Mouse (Mus musculus) E14TG2a.4 (cell line): ENCODE data around the gene Adora2a.

ENCODE experiments used
- CTCF ChIP-seq: conservative IDR thresholded peaks from 2 replicates; pipeline ENCODE4 v1.5.1; 2014; ENCODE audit warnings: low read length
- POU5F1 ChIP-seq: IDR thresholded peaks from 2 replicates; pipeline ENCODE4 v1.6.1; 2014; ENCODE audit warnings: low read length, borderline replicate concordance

GRCm38 (mm10) chr10:75318206-75318605 lies 1.5 kb downstream of the Adora2a start:
- TF ChIP-seq CTCF (no peak), POU5F1 (no peak)
